Mouse (Mus musculus) heart, postnatal 10 days (tissue): ENCODE results near the gene Ggt1. TPM values are rescaled to one million over a fixed set of nuclear protein-coding genes. Genes with fewer than 3 reads are reported as not detected.
A peak's percentile ranks its signal among the peaks of the same experiment; 100 is the strongest.

Experiments used
- DNase-seq, 2 experiments: peaks; one replicate each; pipeline ENCODE4 v3.0.0; 2021
- intact Hi-C: fragments of 180-260 bp; cut with DNase I; formaldehyde crosslinking; loops from one replicate; pipeline ENCODE4 v1.15.1; 2025
- total RNA-seq, 2 experiments: library from RNA; stranded (reverse); gene quantifications; 2 replicates each; pipeline ENCODE4 v1.2.3; 2021

The Ggt1 gene
- total RNA-seq, 2 experiments from 2014 or later: not detected

DNA sequence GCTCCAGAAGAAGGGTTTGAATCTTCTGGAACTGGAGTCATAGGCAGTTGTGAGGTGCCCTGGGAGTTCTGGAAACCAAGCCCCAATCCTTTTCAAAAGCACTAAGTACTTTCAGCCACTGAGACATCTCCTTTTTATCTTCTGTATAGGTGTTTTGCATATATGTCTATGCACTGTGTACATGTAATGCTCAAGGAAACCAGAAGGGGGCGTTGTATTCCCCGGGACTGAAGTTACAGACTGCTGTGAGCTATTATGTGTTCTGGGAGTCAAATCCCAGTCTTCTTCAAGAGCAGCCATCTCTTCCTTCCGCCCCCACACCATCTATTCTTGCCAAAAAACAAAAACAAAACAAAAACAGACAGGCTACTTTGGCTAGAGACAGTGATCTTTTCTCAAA is 59.4 kb downstream of the Ggt1 start:
- no peak for DNase-seq
- intact Hi-C loops: no loop called here

DNA sequence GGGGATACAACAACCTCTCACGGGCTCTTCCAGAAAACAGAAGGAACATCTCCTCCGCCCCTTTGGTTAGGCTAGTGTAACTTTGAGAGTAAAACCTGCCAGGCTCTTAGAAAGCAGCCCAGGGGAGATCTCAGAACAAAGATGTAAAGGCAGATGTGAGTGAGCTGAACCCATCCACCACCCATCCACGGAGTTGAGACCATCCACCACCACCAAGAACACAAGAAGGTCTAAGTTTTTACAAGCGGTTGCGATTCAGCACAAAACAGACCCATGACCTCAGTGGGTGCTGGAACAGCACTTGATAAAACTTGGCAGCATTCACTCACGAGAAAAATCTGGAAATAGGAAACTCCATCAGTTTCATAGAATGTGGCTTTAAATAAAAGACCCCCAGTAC is 64.5 kb downstream of the Ggt1 start:
- intact Hi-C loops: no loop called here
- no peak for DNase-seq

DNA sequence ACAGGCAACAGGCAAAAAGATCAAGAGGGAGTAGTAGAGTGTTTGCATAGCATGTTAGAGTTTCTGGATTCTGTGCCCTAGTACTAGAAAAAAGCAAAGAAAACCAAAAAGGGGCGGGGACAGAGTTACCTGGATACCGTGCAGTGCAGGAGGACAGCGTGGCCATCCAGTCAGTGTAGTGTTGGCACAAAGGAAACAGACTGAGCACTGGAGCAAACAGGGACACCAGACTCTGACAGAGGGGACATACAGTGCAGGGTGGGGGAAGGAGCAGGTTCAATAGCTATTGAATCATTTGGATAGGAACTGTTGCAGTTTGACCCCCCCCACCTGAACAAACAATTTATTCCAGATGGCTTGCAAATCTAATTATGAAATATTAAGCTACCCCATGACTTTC is 65.6 kb downstream of the Ggt1 start:
- no peak for DNase-seq
- intact Hi-C loops: no loop called here

DNA sequence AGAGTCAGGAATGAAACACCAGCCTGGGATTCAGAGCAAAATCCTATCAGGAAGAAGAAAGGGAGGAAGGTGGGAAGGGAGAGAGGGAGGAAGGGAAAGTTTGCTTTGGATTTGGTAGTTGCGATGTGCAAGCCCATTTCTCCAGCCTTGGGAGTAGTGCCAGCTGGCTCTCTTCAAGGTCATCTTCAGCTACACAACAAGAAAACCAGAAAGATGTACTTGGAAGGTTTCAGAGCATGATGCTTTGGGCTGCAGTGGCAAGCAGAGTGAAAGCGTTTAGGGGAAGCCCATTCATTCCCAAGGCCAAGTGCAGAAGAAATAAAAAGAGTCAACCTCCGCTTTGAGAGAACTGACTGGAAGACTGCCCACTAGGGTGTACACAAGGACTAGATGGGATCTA is 66.1 kb downstream of the Ggt1 start:
- DNase-seq: no peak
- intact Hi-C loops: no loop called here

DNA sequence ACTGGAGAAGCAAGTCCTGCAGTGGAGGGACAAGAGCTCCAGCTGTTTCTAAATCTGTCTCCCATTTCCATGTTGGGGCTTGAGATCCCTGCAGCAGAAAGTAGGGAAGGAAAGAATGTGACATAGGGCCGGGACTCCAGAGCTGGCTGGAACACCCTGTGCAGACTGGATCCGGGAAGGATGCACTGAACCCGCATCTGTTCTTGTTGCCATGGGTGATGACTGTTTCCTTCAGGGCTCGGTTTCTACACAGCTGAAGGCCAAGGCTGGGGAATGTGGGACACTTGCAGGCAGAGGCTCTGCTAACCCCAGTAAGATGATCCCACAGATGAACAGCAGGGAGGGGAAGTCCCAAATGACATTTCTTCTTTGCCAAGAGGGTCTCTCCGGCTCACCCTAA is 71.2 kb downstream of the Ggt1 start:
- intact Hi-C loops: no loop called here
- DNase-seq: peak; percentile 68 to 71

DNA sequence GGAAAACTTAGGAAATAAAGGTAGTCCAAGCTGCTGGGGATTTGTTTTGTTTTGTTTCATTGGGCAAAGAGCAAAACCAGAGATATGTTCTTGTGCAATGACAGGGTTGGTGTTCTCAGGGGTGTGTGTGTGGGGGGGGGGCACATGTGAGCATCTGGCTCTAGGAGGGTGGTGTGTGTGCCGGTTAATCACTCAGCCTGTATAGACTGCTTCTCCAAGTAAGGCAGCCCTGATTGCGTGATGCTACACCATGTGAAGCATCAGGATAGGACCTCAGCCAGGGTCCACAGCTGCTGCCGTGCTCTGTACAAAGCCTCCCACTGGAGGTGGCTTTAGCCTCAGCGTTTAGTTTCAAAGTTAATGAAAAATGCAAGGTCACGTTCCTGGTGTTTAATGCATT is 71.6 kb downstream of the Ggt1 start:
- DNase-seq: peak; percentile 45 to 48
- intact Hi-C loops: no loop called here

DNA sequence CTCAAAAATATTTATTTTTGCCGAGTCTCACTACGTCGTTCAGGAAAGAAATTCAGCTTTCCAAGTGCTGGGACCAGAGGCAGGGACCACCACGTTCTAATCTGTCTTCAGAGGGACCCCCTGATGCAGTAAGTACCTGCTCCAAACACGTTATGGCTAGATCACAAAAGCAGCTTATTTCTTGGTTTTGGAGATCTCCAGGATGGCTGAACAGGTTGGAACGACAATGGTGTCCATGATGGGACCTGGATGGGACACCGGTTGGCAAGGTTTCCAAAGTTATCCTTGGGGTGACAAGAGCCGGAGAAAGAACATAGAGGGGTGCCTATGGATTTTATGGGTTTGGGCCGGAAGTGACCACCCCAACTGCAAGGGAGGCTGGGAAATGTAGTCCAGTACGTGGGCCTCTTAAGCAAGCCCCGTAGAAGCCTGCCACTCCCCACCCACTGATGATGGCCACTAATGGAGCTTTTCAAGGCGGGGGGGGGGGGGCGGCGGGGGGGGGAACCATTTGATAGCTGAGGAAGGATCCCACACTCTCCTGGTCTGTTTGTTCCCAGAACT is 72.3 kb downstream of the Ggt1 start:
- intact Hi-C loops: loop anchor here (2.0 kb wide), 1 partner anchor 71 kb away; no protein-coding TSS in a partner anchor

DNA sequence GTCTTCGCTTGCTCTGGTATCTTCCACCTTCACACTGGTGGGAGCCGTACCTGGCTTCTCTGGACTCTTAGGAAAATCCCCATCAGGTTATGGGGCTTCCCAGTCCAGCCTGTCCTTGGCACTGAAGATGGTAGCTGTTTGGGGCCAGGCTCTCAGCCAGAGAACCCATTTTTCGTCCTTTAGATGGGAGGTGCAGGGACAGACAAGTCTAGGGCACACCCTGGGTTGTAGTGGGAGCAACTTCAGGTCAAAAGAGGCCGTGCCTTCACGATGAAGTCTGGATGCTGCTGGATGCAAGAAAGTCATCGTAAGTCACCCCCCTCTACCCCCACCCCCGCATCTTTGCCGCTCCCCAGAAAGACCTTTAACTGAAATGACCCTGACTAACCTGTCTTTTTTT is 73.2 kb downstream of the Ggt1 start:
- intact Hi-C loops: loop anchor here (1.0 to 5.0 kb wide), 3 partner anchors 48 to 218 kb away; no protein-coding TSS in a partner anchor
- DNase-seq: no peak

More for the DNA sequence above, 72.3 kb downstream of the Ggt1 start:
- DNase-seq: no peak

DNA sequence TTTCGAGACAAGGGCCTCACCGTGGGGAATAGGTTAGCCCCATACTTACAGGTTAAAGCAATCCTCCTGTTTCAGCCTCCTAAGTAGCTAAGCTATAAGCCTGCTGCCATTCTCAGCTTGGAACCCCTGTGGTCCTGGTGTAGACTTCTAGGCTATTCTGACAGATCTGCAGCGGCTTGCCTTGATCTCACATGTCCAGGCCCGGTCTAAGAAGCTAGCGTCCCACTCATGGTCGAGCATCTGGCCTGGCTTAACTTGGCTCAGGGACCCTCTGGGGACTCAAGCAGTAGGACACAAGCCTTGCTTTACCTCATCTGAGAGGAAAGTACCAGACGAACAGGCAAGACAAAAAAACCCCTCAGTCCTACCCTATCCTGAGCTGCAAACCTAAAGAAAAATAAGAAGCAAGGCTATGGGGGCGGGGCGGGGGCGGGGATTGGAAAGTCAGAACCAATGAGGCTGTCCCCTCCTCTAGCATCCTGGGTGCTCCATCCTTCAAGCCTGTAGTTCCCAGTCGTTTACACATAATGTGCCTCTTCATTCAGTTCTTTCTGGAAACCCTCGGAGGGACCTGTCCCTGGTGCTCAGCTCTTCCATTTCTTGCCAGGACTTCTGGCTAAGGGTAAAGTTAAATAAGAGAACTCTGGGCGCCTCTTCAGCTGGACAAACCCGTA is 73.8 kb downstream of the Ggt1 start:
- intact Hi-C loops: loop anchor here (1.0 to 5.0 kb wide), 3 partner anchors 49 to 217 kb away; no protein-coding TSS in a partner anchor

DNA sequence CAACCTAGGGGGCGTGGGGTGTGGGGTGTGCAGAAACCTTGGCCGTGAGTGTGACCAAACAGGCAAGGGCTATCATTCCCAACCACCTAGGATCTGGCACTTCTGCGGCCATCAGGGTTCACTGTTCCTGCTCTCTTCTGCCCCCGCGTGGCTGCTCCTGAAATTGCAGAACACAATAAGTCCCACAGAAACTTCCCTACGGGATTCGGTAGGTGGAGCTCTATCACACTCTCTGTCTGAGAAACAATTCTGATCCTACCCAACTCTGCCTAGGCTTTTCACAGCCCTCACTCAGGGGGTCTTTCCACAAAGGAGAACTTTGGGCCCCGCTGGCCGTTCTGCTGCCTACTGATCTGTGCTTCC is 74.3 kb downstream of the Ggt1 start:
- DNase-seq: peak; percentile 91 to 95
- intact Hi-C loops: loop anchor here (1.0 to 5.0 kb wide), 3 partner anchors 49 to 217 kb away; no protein-coding TSS in a partner anchor

More for the DNA sequence above, 73.8 kb downstream of the Ggt1 start:
- no peak for DNase-seq

Other genes starting within 250 kb of the Ggt1 start
- gene Adora2a, start 244.7 kb upstream of the Ggt1 start, total RNA-seq: 10 to 100 TPM; 18.7 to 18.9 TPM
- gene Upb1, start 160.5 kb upstream of the Ggt1 start, total RNA-seq: under 1 TPM; 0.17 to 0.24 TPM
- gene Snrpd3, start 44.1 kb upstream of the Ggt1 start, total RNA-seq: 10 to 100 TPM; 67.9 to 75.9 TPM
- gene Gucd1, start 43.6 kb upstream of the Ggt1 start, total RNA-seq: 10 to 100 TPM; 42.8 to 44.0 TPM
- gene Lrrc75b, start 1.3 kb upstream of the Ggt1 start, total RNA-seq: 1 to 10 TPM; 1.0 to 1.2 TPM
- gene Ggt5, start 27.7 kb downstream of the Ggt1 start, total RNA-seq: 1 to 10 TPM; 6.8 to 8.7 TPM
- 1 to 10 TPM; 2.8 to 3.4 TPM for gene Susd2, start 82.4 kb downstream of the Ggt1 start, total RNA-seq
- 10 to 100 TPM; 26.0 to 33.6 TPM for gene Cabin1, start 202.7 kb downstream of the Ggt1 start, total RNA-seq
- gene Ddt, start 211.8 kb downstream of the Ggt1 start, total RNA-seq: 10 to 100 TPM; 29.6 to 49.2 TPM
- not detected for gene Gm20441, start 219.3 kb downstream of the Ggt1 start, total RNA-seq
- gene Gstt3, start 219.8 kb downstream of the Ggt1 start, total RNA-seq: 1 to 10 TPM; 1.9 to 3.0 TPM
- 1 to 10 TPM; 5.9 to 7.9 TPM for gene Gstt1, start 237.0 kb downstream of the Ggt1 start, total RNA-seq